Mouse (Mus musculus): ENCODE data around the gene Iqsec1. TPM values are rescaled to one million over a fixed set of nuclear protein-coding genes. Genes with fewer than 3 reads are reported as not detected.

The Iqsec1 gene
- total RNA-seq (2023), result 502 to 572 TPM (median 541 TPM) in 4 replicates

GRCm38 (mm10) chr6:90988648-90989317 is at the start of gene Iqsec1:
Iqsec1 (minus strand) TSS chr6:90988685.

Other genes with a start within 250 kb of the Iqsec1 start
- gene Nup210, start 128.1 kb upstream of the Iqsec1 start, total RNA-seq (2023), result 129 to 154 TPM (median 146 TPM) in 4 replicates
- 3.2 to 5.5 TPM (median 4.5 TPM) in 4 replicates for gene Hdac11, start 168.0 kb upstream of the Iqsec1 start, total RNA-seq (2023)
- not detected in 4 replicates for gene Fbln2, start 223.8 kb upstream of the Iqsec1 start, total RNA-seq (2023)

Measured in B cell, adult 62 days (primary cell).